Mouse (Mus musculus): Measurements from ENCODE around the gene Lrp3. TPM values are rescaled to one million over a fixed set of nuclear protein-coding genes. Genes with fewer than 3 reads are reported as not detected.

Gene Lrp3
- polyA plus RNA-seq, 1 experiment from 2014 or later, result 0.81 TPM

- no peak for ATAC-seq
- 37% methylated on average over 3 of the region's 3 CpGs for WGBS (ENCODE audit: insufficient replicate concordance)
These were observed 57.8 kb downstream of the Lrp3 start for GRCm38 (mm10) chr7:35157512-35157911.

GRCm38 (mm10) chr7:35156561-35157477, 58.5 kb downstream of the Lrp3 start:
- WGBS (ENCODE audit: insufficient replicate concordance), result 26% methylated on average over 16 of the region's 16 CpGs
- Histone ChIP-seq H3K27ac (no peak overlapping the region), H3K27me3 (replicated peaks) (peaks cover 20% of the 10 kb centered on the region; the same call in 1 of the 2 replicates), H3K9me3 (replicated peaks) (no peaks in the 10 kb centered on the region), H3K36me3 (no peaks in the 10 kb centered on the region), H3K4me3 (no peak overlapping the region), H3K9ac (no peak overlapping the region), H3K4me2 (no peak overlapping the region), H3K4me1 (peaks cover 14% of the 10 kb centered on the region)
- ATAC-seq, result 0 out of 2 replicates have a peak, but pooled peaks have one; percentile 40

More at GRCm38 (mm10) chr7:35157512-35157911, 57.8 kb downstream of the Lrp3 start:
- Histone ChIP-seq H3K9ac (no peak overlapping the region), H3K4me3 (no peak overlapping the region), H3K4me2 (no peak overlapping the region), H3K27me3 (replicated peaks) (peaks cover 20% of the 10 kb centered on the region; the same call in 1 of the 2 replicates), H3K9me3 (replicated peaks) (no peaks in the 10 kb centered on the region), H3K4me1 (peaks cover 14% of the 10 kb centered on the region), H3K27ac (no peak overlapping the region), H3K36me3 (no peaks in the 10 kb centered on the region)

DNA sequence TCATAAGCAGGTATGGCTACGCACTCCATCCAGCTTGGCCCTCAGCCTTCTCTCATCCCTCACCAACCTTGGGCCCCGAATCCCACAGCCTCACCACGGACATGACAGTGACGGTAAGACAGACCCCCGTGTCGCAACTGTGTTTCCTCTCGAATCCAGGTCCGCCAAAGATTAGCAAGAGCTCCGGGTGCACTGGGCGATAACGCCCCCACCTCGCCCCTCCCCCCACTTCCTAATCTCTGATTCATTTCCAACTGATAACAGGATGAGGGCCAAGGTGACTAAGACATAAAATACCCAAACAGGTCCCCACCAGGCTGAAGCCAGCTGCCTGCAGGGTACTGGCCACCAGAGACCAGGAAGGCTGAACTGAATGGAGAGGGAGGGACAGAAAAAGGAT, 60.8 kb downstream of the Lrp3 start:
- ATAC-seq, result no peak
- H3K27me3 ChIP-seq (replicated peaks), result peaks cover 20% of the 10 kb centered on the region; the same call in 1 of the 2 replicates
- H3K9ac ChIP-seq, result no peak overlapping the region
- 14% methylated on average over 12 of the region's 12 CpGs for WGBS (ENCODE audit: insufficient replicate concordance)
- H3K36me3 ChIP-seq, result no peaks in the 10 kb centered on the region
- peaks cover 31% of the 10 kb centered on the region for H3K4me1 ChIP-seq
- H3K4me3 ChIP-seq, result no peak overlapping the region
- no peak overlapping the region for H3K27ac ChIP-seq
- H3K9me3 ChIP-seq (replicated peaks), result no peaks in the 10 kb centered on the region
- H3K4me2 ChIP-seq, result no peak overlapping the region

DNA sequence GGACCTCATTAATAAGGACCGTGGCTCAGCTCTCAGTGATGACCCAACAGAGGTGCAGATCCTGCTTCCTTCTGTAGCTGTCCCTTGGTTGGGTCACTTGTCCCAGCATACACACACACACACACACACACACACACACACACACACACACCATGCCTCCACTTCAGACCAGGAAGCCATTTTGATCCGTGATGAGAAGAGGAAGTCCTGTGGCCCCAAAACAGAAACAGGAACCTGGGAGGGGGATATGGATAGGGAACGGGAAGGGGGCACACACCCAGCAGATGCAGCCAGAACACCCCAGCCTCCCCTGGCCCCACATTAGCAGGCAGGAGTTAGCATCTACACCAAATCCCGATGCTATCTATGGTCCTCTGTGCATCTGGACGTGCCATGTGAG, 64.4 kb downstream of the Lrp3 start:
- no peaks in the 10 kb centered on the region for H3K9me3 ChIP-seq (replicated peaks)
- H3K27me3 ChIP-seq (replicated peaks), result peaks cover 15% of the 10 kb centered on the region; the same call in 1 of the 2 replicates
- H3K9ac ChIP-seq, result no peak overlapping the region
- H3K27ac ChIP-seq, result no peak overlapping the region
- no peak overlapping the region for H3K4me2 ChIP-seq
- H3K4me3 ChIP-seq, result no peak overlapping the region
- no peaks in the 10 kb centered on the region for H3K36me3 ChIP-seq
- peaks cover 35% of the 10 kb centered on the region for H3K4me1 ChIP-seq
- no peak for ATAC-seq
- 35% methylated on average over 5 of the region's 5 CpGs for WGBS (ENCODE audit: insufficient replicate concordance)

Other genes starting within 250 kb of the Lrp3 start
- 27.9 and 28.0 TPM in 2 replicates for gene Cebpg, start 158.9 kb downstream of the Lrp3 start, polyA plus RNA-seq (2016; fragmentation: Nextera tagmentation; extraction: Ambion mirVana)
- 11.5 and 11.6 TPM in 2 replicates for gene Cebpa, start 96.2 kb downstream of the Lrp3 start, polyA plus RNA-seq (2016; fragmentation: Nextera tagmentation; extraction: Ambion mirVana)
- 0.59 and 1.4 TPM in 2 replicates for gene Slc7a10, start 29.1 kb downstream of the Lrp3 start, polyA plus RNA-seq (2016; fragmentation: Nextera tagmentation; extraction: Ambion mirVana)
- gene Gpatch1, start 102.9 kb upstream of the Lrp3 start, polyA plus RNA-seq (2016; fragmentation: Nextera tagmentation; extraction: Ambion mirVana), result 9.6 and 10.6 TPM in 2 replicates
- gene Rhpn2, start 118.7 kb upstream of the Lrp3 start, polyA plus RNA-seq (2016; fragmentation: Nextera tagmentation; extraction: Ambion mirVana), result 4.6 and 5.5 TPM in 2 replicates
- 34.4 and 34.7 TPM in 2 replicates for gene Faap24, start 181.3 kb upstream of the Lrp3 start, polyA plus RNA-seq (2016; fragmentation: Nextera tagmentation; extraction: Ambion mirVana)
- gene Cep89, start 181.5 kb upstream of the Lrp3 start, polyA plus RNA-seq (2016; fragmentation: Nextera tagmentation; extraction: Ambion mirVana), result 25.5 and 25.9 TPM in 2 replicates
- 2.2 and 3.2 TPM in 2 replicates for gene Slc7a9, start 233.3 kb upstream of the Lrp3 start, polyA plus RNA-seq (2016; fragmentation: Nextera tagmentation; extraction: Ambion mirVana)